Mouse (Mus musculus) E14TG2a.4 (cell line): ENCODE data around the gene Cd300ld4.

ENCODE experiments used
- H3K27me3 ChIP-seq: 2 replicates; pipeline ENCODE4 v1.6.1; 2014; ENCODE audit warnings: low read length, control low read depth; ENCODE audit not compliant: insufficient read depth
- H3K36me3 ChIP-seq: 2 replicates; pipeline ENCODE4 v1.6.1; 2014; ENCODE audit warnings: low read length, control low read depth; ENCODE audit not compliant: insufficient read depth
- H3K4me1 ChIP-seq: replicated peaks from 2 replicates; pipeline ENCODE4 v1.6.1; 2014; ENCODE audit warnings: low read depth, low read length, control low read depth
- H3K4me3 ChIP-seq: replicated peaks from 2 replicates; pipeline ENCODE4 v1.5.1; 2014; ENCODE audit warnings: mild to moderate bottlenecking, low read length
- H3K9me3 ChIP-seq: 2 replicates; pipeline ENCODE4 v1.6.1; 2014; ENCODE audit warnings: low read length, control low read depth
- CTCF ChIP-seq: conservative IDR thresholded peaks from 2 replicates; pipeline ENCODE4 v1.5.1; 2014; ENCODE audit warnings: low read length
- NANOG ChIP-seq: IDR thresholded peaks from 2 replicates; pipeline ENCODE4 v1.6.1; 2014; ENCODE audit warnings: borderline replicate concordance, low read length, mixed read lengths
- POU5F1 ChIP-seq: IDR thresholded peaks from 2 replicates; pipeline ENCODE4 v1.6.1; 2014; ENCODE audit warnings: low read length, borderline replicate concordance

Gene Cd300ld4

GRCm38 (mm10) chr11:115001474-115002040 is 25.3 kb downstream of the Cd300ld4 start, which contains the start of gene Cd300c2:
TSS of gene Cd300c2 (minus strand) at chr11:115001880.
- TF ChIP-seq NANOG (no peak), CTCF (no peak), POU5F1 (no peak)
- Histone ChIP-seq H3K27me3 (peaks cover 29% of the 10 kb centered on the region), H3K4me1 (no peaks in the 10 kb centered on the region), H3K4me3 (no peak within 1 kb of the TSS), H3K36me3 (no peaks in the 10 kb centered on the region), H3K9me3 (no peaks in the 10 kb centered on the region)

- no peak for TF ChIP-seq POU5F1
- TF ChIP-seq CTCF: no peak
- no peak for TF ChIP-seq NANOG
- Histone ChIP-seq H3K4me3 (no peak within 1 kb of the TSS), H3K9me3 (no peaks in the 10 kb centered on the region), H3K36me3 (no peaks in the 10 kb centered on the region), H3K4me1 (no peaks in the 10 kb centered on the region), H3K27me3 (no peaks in the 10 kb centered on the region)
Observed at GRCm38 (mm10) chr11:114989793-114990192, 37.0 kb downstream of the Cd300ld4 start, which contains the start of gene Cd300ld. TSS of gene Cd300ld (minus strand) at chr11:114989922.

- Histone ChIP-seq H3K27me3 (no peaks in the 10 kb centered on the region), H3K36me3 (no peaks in the 10 kb centered on the region), H3K4me1 (no peaks in the 10 kb centered on the region), H3K4me3 (no peak overlapping the region), H3K9me3 (peaks cover 5% of the 10 kb centered on the region; the same call in 1 of the 2 replicates)
- no peak for TF ChIP-seq NANOG
- TF ChIP-seq POU5F1: no peak
- no peak for TF ChIP-seq CTCF
Observed at GRCm38 (mm10) chr11:114981866-114982265, 44.9 kb downstream of the Cd300ld4 start.

DNA sequence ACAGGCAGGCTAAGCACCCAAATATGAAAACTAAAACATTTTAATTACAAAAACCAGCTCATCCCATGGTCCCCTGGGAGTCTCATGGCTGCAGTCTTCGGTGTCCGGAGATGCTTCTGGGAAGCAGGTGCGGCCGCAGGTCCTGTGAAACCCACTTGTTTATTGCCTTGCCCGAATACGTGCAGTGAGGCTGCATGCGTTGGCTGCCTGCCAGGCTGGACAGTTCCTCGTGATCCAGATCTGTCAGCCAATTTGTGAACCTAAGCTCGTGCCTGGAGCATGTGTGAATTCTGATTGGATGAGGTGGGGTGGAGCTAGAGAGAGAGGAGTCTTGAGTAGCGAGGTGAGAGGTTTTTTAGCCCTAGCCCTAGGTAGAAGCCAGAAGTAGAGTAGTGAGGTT is 54.1 kb downstream of the Cd300ld4 start:
- Histone ChIP-seq H3K4me1 (no peaks in the 10 kb centered on the region), H3K36me3 (no peaks in the 10 kb centered on the region), H3K4me3 (no peak overlapping the region), H3K27me3 (no peaks in the 10 kb centered on the region), H3K9me3 (no peaks in the 10 kb centered on the region)
- TF ChIP-seq POU5F1 (no peak), NANOG (no peak), CTCF (no peak)
